Mouse (Mus musculus) neural tube, embryonic 13.5 days (tissue): ENCODE results near the gene Pltp. TPM values are rescaled to one million over a fixed set of nuclear protein-coding genes. Genes with fewer than 3 reads are reported as not detected.
A peak's percentile ranks its signal among the peaks of the same experiment; 100 is the strongest.

Experiments
- ATAC-seq: fragments of 200-750 bp; cut with Nextera tagmentation; 2 replicates; pipeline ENCODE4 v1.8.0; 2017; ENCODE audit warnings: low read depth, mild to moderate bottlenecking, moderate TSS enrichment, moderate library complexity
- H3K27ac ChIP-seq: fragments of 300-500 bp; sonication (generic); replicated peaks from 2 replicates; pipeline ENCODE4 v1.5.1; 2015; ENCODE audit warnings: moderate library complexity, mild to moderate bottlenecking, inconsistent platforms
- H3K27me3 ChIP-seq: fragments of 300-500 bp; sonication (generic); 2 replicates; pipeline ENCODE4 v1.6.1; 2015; ENCODE audit warnings: mild to moderate bottlenecking, inconsistent platforms
- H3K36me3 ChIP-seq: fragments of 300-500 bp; sonication (generic); 2 replicates; pipeline ENCODE4 v1.6.1; 2015; ENCODE audit warnings: mild to moderate bottlenecking, inconsistent platforms
- H3K4me1 ChIP-seq: fragments of 300-500 bp; sonication (generic); replicated peaks from 2 replicates; pipeline ENCODE4 v1.6.1; 2015; ENCODE audit warnings: inconsistent platforms
- H3K4me2 ChIP-seq: fragments of 300-500 bp; sonication (generic); 2 replicates; pipeline ENCODE4 v1.6.1; 2015; ENCODE audit warnings: inconsistent platforms, mild to moderate bottlenecking, moderate library complexity
- H3K4me3 ChIP-seq: fragments of 300-500 bp; sonication (generic); 2 replicates; pipeline ENCODE4 v1.5.1; 2015; ENCODE audit warnings: mild to moderate bottlenecking, inconsistent platforms
- H3K9ac ChIP-seq: fragments of 300-500 bp; sonication (generic); 2 replicates; pipeline ENCODE4 v1.6.1; 2015; ENCODE audit warnings: moderate library complexity, mild to moderate bottlenecking, inconsistent platforms
- H3K9me3 ChIP-seq: fragments of 300-500 bp; sonication (generic); 2 replicates; pipeline ENCODE4 v1.6.1; 2016; ENCODE audit warnings: inconsistent platforms
- WGBS: fragments of 180-500 bp; shearing (Covaris S2); methylation state at CpG from one replicate; pipeline ENCODE4 v1.1.7; 2015; 5-methylcytosine and 5-hydroxymethylcytosine counted together
- polyA plus RNA-seq: library from polyadenylated mRNA; unstranded; fragments of >200 nt; fragmentation: Nextera tagmentation; extraction: Ambion mirVana; gene quantifications from 2 replicates; pipeline ENCODE4 v1.2.1, GENCODE M21; 2015

Gene Pltp
- polyA plus RNA-seq, 1 experiment from 2014 or later, result 132 TPM

DNA sequence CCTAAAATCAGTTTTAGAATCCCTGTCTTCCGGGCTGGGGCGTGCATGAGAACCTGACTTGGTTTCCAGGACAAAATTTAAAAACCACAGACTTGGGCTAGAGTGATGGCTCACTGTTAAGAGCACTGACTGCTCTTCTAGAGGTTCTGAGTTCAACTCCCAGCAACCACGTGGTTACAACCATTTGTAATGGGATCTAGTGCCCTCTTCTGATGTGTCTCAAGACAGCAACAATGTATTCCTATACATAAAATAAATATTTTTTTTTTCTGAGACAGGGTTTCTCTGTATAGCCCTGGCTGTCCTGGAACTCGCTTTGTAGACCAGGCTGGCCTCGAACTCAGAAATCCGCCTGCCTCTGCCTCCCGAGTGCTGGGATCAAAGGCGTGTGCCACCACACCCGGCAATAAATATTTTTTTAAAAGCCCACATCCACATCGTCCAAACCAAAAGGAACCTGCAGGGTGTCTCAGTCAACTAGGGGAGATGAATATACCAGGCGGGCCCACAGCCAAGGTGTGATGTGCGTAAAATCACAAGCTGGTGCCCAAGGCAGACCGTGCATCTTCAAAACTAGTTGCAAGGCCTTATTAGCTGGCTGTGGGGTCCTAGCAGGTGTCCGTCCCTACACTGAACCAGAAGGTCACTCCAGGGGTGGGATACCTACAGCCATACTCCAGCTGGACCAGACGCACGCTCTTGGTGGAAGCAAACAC lies 25.3 kb downstream of the Pltp start:
- H3K9ac ChIP-seq, result peak overlapping the region; percentile 76
- peaks cover 25% of the 10 kb centered on the region for H3K4me1 ChIP-seq
- H3K36me3 ChIP-seq, result peaks cover 29% of the 10 kb centered on the region
- H3K27me3 ChIP-seq, result no peaks in the 10 kb centered on the region
- peak overlapping the region; percentile 79 for H3K27ac ChIP-seq
- H3K4me2 ChIP-seq, result peak overlapping the region; percentile 87
- H3K9me3 ChIP-seq, result no peaks in the 10 kb centered on the region
- H3K4me3 ChIP-seq, result peak overlapping the region; percentile 59
- WGBS, result 64% methylated on average over 16 of the region's 16 CpGs
- ATAC-seq, result 0 out of 2 replicates have a peak, but pooled peaks have one; percentile 2

- peaks cover 31% of the 10 kb centered on the region for H3K36me3 ChIP-seq
Measured at GRCm38 (mm10) chr2:164831029-164831428, 26.5 kb downstream of the Pltp start.

GRCm38 (mm10) chr2:164829090-164829489 lies 28.4 kb downstream of the Pltp start:
- 100% methylated on average over 1 of the region's 1 CpGs for WGBS
- ATAC-seq, result no peak

More at GRCm38 (mm10) chr2:164831029-164831428, 26.5 kb downstream of the Pltp start:
- Histone ChIP-seq H3K27ac (no peak overlapping the region), H3K4me2 (no peak overlapping the region), H3K9ac (no peak overlapping the region), H3K27me3 (no peaks in the 10 kb centered on the region), H3K4me3 (no peak overlapping the region), H3K9me3 (no peaks in the 10 kb centered on the region), H3K4me1 (peaks cover 28% of the 10 kb centered on the region)
- 91% methylated on average over 10 of the region's 10 CpGs for WGBS
- no peak for ATAC-seq

DNA sequence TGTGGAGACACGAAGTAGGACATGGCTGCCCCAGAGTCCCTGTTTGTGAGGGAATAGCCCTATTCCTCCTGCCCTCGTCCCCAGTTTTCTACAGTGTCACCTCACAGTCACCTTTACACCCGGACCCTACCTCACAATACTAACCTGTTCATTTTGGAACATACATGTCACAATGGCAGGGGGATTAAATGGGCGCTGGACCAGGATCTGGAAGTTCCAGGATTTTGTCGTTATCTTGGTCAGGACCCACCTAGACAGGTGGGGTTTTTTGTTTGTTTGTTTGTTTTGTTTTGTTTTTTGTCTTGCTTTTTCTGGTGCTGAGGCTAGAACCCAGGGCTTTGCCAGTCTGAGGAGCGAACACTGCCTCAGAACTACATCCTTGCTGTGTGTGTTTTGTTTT lies 29.1 kb downstream of the Pltp start, which contains the start of gene Spata25:
Gene Spata25 (minus strand): TSS at position 101 of the 400 bp plus-strand sequence.
- Histone ChIP-seq H3K27me3 (no peaks in the 10 kb centered on the region), H3K36me3 (peaks cover 46% of the 10 kb centered on the region), H3K4me3 (no peak within 1 kb of the TSS), H3K9ac (no peak within 1 kb of the TSS), H3K27ac (no peak within 1 kb of the TSS), H3K4me2 (no peak within 1 kb of the TSS), H3K4me1 (peaks cover 28% of the 10 kb centered on the region), H3K9me3 (no peaks in the 10 kb centered on the region)
- ATAC-seq, result no peak
- WGBS, result 95% methylated on average over 6 of the region's 6 CpGs

More at GRCm38 (mm10) chr2:164829090-164829489, 28.4 kb downstream of the Pltp start:
- Histone ChIP-seq H3K4me3 (no peak overlapping the region), H3K27ac (no peak overlapping the region), H3K36me3 (peaks cover 46% of the 10 kb centered on the region), H3K9ac (no peak overlapping the region), H3K4me2 (no peak overlapping the region), H3K4me1 (peaks cover 24% of the 10 kb centered on the region), H3K27me3 (no peaks in the 10 kb centered on the region), H3K9me3 (no peaks in the 10 kb centered on the region)

- WGBS, result 91% methylated on average over 16 of the region's 16 CpGs
- Histone ChIP-seq H3K9me3 (no peaks in the 10 kb centered on the region), H3K4me3 (no peak overlapping the region), H3K9ac (no peak overlapping the region), H3K4me2 (no peak overlapping the region), H3K27me3 (no peaks in the 10 kb centered on the region), H3K36me3 (peaks cover 46% of the 10 kb centered on the region), H3K27ac (no peak overlapping the region), H3K4me1 (peaks cover 26% of the 10 kb centered on the region)
- ATAC-seq, result no peak
Measured at GRCm38 (mm10) chr2:164827146-164827850, 30.2 kb downstream of the Pltp start.

DNA sequence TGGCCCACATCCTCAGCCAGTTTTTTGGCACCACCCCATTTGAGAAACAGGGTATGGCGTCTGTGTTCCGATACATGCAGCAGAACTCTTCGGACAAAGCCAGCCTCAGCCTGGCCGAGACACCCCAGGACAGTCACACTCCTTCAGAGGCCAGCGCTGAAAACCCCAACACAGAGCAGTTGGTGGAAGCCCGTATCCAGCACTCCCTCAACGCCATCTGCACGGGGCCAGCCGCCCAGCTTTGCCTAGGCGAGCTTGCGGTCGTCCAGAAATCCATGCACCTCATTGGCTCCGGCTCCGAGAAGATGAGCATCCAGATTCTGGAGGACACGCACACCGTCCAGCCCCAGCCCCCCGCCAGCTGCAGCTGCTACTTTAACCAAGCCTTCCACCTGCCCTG lies 32.0 kb downstream of the Pltp start:
- H3K4me1 ChIP-seq, result peaks cover 28% of the 10 kb centered on the region
- no peaks in the 10 kb centered on the region for H3K9me3 ChIP-seq
- WGBS, result 95% methylated on average over 17 of the region's 17 CpGs
- no peak overlapping the region for H3K9ac ChIP-seq
- H3K27me3 ChIP-seq, result no peaks in the 10 kb centered on the region
- H3K4me2 ChIP-seq, result no peak overlapping the region
- no peak overlapping the region for H3K27ac ChIP-seq
- no peak overlapping the region for H3K4me3 ChIP-seq
- peaks cover 62% of the 10 kb centered on the region for H3K36me3 ChIP-seq
- ATAC-seq, result no peak

GRCm38 (mm10) chr2:164823969-164824368 lies 33.5 kb downstream of the Pltp start:
- WGBS, result 93% methylated on average over 4 of the region's 4 CpGs
- no peak for ATAC-seq

GRCm38 (mm10) chr2:164823181-164823585 lies 34.3 kb downstream of the Pltp start:
- peak overlapping the region; percentile 92 for H3K27ac ChIP-seq
- peak overlapping the region; percentile 76 for H3K9ac ChIP-seq
- H3K4me2 ChIP-seq, result peak overlapping the region; percentile 56
- ATAC-seq, result peak; percentile 86
- H3K4me3 ChIP-seq, result peak overlapping the region; percentile 68
- WGBS, result 2% methylated on average over 10 of the region's 10 CpGs
- H3K4me1 ChIP-seq, result peaks cover 28% of the 10 kb centered on the region
- no peaks in the 10 kb centered on the region for H3K27me3 ChIP-seq
- no peaks in the 10 kb centered on the region for H3K9me3 ChIP-seq
- peaks cover 63% of the 10 kb centered on the region for H3K36me3 ChIP-seq

More at GRCm38 (mm10) chr2:164823969-164824368, 33.5 kb downstream of the Pltp start:
- no peaks in the 10 kb centered on the region for H3K27me3 ChIP-seq
- H3K4me2 ChIP-seq, result peak overlapping the region; percentile 56
- peaks cover 28% of the 10 kb centered on the region for H3K4me1 ChIP-seq
- peak overlapping the region; percentile 68; the same call in 1 of the 2 replicates for H3K4me3 ChIP-seq
- H3K9me3 ChIP-seq, result no peaks in the 10 kb centered on the region
- no peak overlapping the region for H3K27ac ChIP-seq
- peaks cover 71% of the 10 kb centered on the region for H3K36me3 ChIP-seq
- H3K9ac ChIP-seq, result no peak overlapping the region

GRCm38 (mm10) chr2:164822636-164823165 lies 34.8 kb downstream of the Pltp start, which contains the start of gene Zswim1:
Zswim1 (plus strand) TSS chr2:164822686.
- WGBS, result 2% methylated on average over 32 of the region's 32 CpGs
- Histone ChIP-seq H3K36me3 (peaks cover 62% of the 10 kb centered on the region), H3K4me1 (peaks cover 28% of the 10 kb centered on the region), H3K4me3 (peak within 1 kb of the TSS; percentile 68), H3K4me2 (peak within 1 kb of the TSS; percentile 56), H3K9ac (peak within 1 kb of the TSS; percentile 76), H3K27me3 (no peaks in the 10 kb centered on the region), H3K9me3 (no peaks in the 10 kb centered on the region), H3K27ac (peak within 1 kb of the TSS; percentile 92)
- ATAC-seq, result peak; percentile 99

DNA sequence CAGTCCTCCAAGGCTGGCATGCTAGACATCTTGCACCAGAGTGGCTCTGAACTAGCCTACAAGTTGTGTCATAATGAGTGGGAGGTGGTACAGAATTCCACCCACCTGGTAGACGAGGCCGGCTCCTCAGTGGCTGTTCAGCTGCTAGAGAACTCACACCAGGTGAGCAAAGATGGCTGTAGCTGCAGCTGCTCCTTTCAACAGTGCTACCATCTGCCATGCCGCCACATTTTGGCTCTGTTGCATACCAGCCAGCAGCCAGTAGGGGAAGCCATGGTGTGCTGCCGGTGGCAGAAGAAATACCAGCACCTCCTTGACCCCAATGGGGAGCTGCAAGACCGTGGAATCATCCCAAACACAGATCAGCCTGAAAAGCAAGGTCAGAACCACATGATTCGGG lies 36.5 kb downstream of the Pltp start:
- H3K27ac ChIP-seq, result no peak overlapping the region
- no peak for ATAC-seq
- no peaks in the 10 kb centered on the region for H3K27me3 ChIP-seq
- no peak overlapping the region for H3K4me2 ChIP-seq
- H3K4me1 ChIP-seq, result peaks cover 24% of the 10 kb centered on the region
- no peaks in the 10 kb centered on the region for H3K9me3 ChIP-seq
- no peak overlapping the region for H3K9ac ChIP-seq
- WGBS, result 86% methylated on average over 6 of the region's 6 CpGs
- H3K36me3 ChIP-seq, result peaks cover 47% of the 10 kb centered on the region
- no peak overlapping the region for H3K4me3 ChIP-seq

DNA sequence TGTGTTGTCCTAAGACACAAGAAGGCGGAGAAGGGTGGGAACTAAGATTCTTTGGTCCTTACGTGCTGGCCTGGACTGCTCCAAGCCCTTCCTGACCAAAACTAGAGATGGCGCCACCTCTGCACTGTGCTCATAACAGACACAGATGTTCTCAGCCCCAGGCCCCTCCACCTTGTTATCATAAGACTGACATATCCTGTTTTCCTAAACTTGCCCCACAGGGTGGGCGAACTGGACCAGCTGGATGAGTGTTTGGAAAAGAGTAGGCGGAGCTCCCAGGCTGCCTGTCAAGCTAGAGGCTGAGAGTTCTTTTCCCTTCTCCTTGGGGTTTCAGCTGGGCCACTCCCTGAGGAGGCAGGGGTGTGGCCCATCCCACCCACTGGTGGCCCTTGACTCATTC lies 39.8 kb downstream of the Pltp start:
- Histone ChIP-seq H3K4me3 (no peak overlapping the region), H3K4me2 (no peak overlapping the region), H3K27ac (no peak overlapping the region), H3K36me3 (peaks cover 46% of the 10 kb centered on the region), H3K9me3 (no peaks in the 10 kb centered on the region), H3K27me3 (no peaks in the 10 kb centered on the region), H3K4me1 (peaks cover 5% of the 10 kb centered on the region), H3K9ac (no peak overlapping the region)
- no peak for ATAC-seq
- 83% methylated on average over 5 of the region's 5 CpGs for WGBS

DNA sequence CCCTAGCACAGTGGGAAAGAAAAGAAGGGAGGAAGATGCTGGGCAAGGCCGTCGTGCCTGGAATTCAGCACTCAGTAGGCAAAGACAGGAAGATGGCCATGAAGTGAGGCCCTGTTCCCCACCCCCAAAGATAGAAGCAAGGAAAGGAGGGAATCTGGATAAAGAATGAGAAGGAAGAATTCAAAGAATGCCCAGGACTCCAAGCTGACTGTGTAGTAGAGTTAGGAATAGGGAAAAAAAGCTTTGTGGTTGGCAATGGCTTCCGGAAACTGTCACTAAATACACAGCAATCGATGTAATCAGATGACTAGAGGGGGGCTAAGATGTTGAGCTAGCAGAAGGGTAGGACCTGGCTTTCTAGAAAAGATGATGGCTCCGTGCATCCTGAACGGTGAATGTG lies 40.3 kb downstream of the Pltp start:
- Histone ChIP-seq H3K9me3 (no peaks in the 10 kb centered on the region), H3K4me3 (no peak overlapping the region), H3K9ac (no peak overlapping the region), H3K27ac (no peak overlapping the region), H3K36me3 (peaks cover 51% of the 10 kb centered on the region), H3K4me2 (no peak overlapping the region), H3K27me3 (no peaks in the 10 kb centered on the region), H3K4me1 (peaks cover 2% of the 10 kb centered on the region)
- 77% methylated on average over 6 of the region's 6 CpGs for WGBS
- ATAC-seq, result no peak
